Mouse (Mus musculus): Measurements from ENCODE around the gene Cyp2j6. TPM values are rescaled to one million over a fixed set of nuclear protein-coding genes. Genes with fewer than 3 reads are reported as not detected.

Cyp2j6 gene
- polyA plus RNA-seq, 1 experiment from 2014 or later: 4.4 TPM

DNA sequence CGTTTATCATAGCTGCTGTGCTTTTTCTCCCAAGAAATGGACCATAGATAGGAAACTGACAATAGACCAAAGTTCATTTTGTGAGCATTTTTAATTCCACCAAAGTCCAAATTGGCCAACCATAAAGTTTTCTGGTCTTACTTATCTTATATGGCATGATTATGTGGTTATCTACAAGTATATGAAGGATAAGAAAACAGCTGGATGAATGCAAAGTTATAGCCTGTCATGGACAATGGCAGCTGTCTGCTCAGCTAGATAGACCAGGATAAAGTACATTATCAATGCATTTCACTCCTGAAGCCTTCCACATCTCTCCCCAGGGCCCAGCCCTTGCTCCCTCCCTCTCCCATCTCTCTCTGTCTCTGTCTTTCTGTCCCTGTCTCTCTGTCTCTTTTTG lies 7.0 kb upstream of the Cyp2j6 start:
- ATAC-seq (ENCODE audit: low read depth): no peak
- Histone ChIP-seq H3K4me2 (ENCODE audit: low read depth, low read length) (no peak overlapping the region), H3K4me1 (ENCODE audit: control insufficient read depth, insufficient read depth, low read length) (no peaks in the 10 kb centered on the region), H3K9ac (replicated peaks; ENCODE audit: low read depth, low read length) (no peak overlapping the region), H3K36me3 (ENCODE audit: control insufficient read depth, insufficient read depth, low read length) (no peaks in the 10 kb centered on the region), H3K9me3 (ENCODE audit: control insufficient read depth, low read length) (no peaks in the 10 kb centered on the region), H3K27me3 (ENCODE audit: control insufficient read depth, insufficient read depth, low read length) (no peaks in the 10 kb centered on the region), H3K27ac (ENCODE audit: low read depth, low read length) (no peak overlapping the region), H3K4me3 (ENCODE audit: low read depth, low read length) (no peak overlapping the region)
- 90% methylated on average over 1 of the region's 1 CpGs for WGBS

DNA sequence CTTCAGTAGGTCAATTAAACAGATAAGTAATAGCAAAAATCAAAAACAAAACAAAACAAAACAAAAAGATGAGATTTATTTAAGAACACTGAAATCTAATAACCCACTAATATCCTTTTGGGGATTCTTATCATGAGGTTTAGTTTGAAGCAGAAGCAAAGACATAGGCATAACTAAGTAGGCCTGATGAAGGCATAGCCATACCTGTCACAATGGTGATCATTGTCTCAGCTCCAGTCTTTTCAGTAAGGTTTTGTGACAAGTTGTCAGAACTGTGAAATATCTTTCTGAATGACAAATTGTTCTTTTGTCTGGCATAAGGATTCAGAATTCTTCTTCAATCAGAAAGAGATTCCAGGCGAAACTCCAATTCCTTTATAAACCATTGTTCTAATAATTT lies 6.3 kb upstream of the Cyp2j6 start:
- Histone ChIP-seq H3K27ac (ENCODE audit: low read depth, low read length) (no peak overlapping the region), H3K27me3 (ENCODE audit: control insufficient read depth, insufficient read depth, low read length) (no peaks in the 10 kb centered on the region), H3K9me3 (ENCODE audit: control insufficient read depth, low read length) (no peaks in the 10 kb centered on the region), H3K4me2 (ENCODE audit: low read depth, low read length) (no peak overlapping the region), H3K9ac (replicated peaks; ENCODE audit: low read depth, low read length) (no peak overlapping the region), H3K36me3 (ENCODE audit: control insufficient read depth, insufficient read depth, low read length) (no peaks in the 10 kb centered on the region), H3K4me3 (ENCODE audit: low read depth, low read length) (no peak overlapping the region), H3K4me1 (ENCODE audit: control insufficient read depth, insufficient read depth, low read length) (no peaks in the 10 kb centered on the region)
- ATAC-seq (ENCODE audit: low read depth): no peak
- 77% methylated on average over 1 of the region's 1 CpGs for WGBS

- no peaks in the 10 kb centered on the region for H3K27me3 ChIP-seq (ENCODE audit: control insufficient read depth, insufficient read depth, low read length)
- H3K9me3 ChIP-seq (ENCODE audit: control insufficient read depth, low read length): no peaks in the 10 kb centered on the region
- 87% methylated on average over 3 of the region's 3 CpGs for WGBS
- H3K9ac ChIP-seq (replicated peaks; ENCODE audit: low read depth, low read length): no peak overlapping the region
- no peak overlapping the region for H3K4me2 ChIP-seq (ENCODE audit: low read depth, low read length)
- ATAC-seq (ENCODE audit: low read depth): no peak
- no peaks in the 10 kb centered on the region for H3K4me1 ChIP-seq (ENCODE audit: control insufficient read depth, insufficient read depth, low read length)
- no peak overlapping the region for H3K4me3 ChIP-seq (ENCODE audit: low read depth, low read length)
- no peak overlapping the region for H3K27ac ChIP-seq (ENCODE audit: low read depth, low read length)
- no peaks in the 10 kb centered on the region for H3K36me3 ChIP-seq (ENCODE audit: control insufficient read depth, insufficient read depth, low read length)
These were observed 1.8 kb downstream of the Cyp2j6 start for GRCm38 (mm10) chr4:96551619-96552018.

DNA sequence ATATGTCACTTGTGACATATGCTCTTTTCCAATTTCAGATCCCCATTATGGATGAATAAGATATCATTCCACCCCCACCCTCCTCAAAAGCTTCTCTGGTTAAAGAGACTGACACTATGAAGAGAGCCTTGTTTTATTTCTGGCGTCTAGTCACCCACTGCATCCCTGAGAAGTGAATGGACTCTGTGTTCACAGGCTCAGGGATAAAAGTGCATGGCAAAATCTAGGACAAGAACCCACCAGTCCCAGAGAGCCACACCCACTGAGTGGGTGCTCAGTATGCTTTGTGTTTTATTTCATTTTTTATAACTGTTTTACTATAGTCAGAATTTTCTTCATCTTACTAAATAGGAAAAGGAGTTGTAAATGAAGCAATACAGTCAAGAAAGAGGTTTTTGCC lies 7.5 kb downstream of the Cyp2j6 start:
- Histone ChIP-seq H3K36me3 (ENCODE audit: control insufficient read depth, insufficient read depth, low read length) (no peaks in the 10 kb centered on the region), H3K4me1 (ENCODE audit: control insufficient read depth, insufficient read depth, low read length) (no peaks in the 10 kb centered on the region), H3K9ac (replicated peaks; ENCODE audit: low read depth, low read length) (no peak overlapping the region), H3K4me2 (ENCODE audit: low read depth, low read length) (no peak overlapping the region), H3K4me3 (ENCODE audit: low read depth, low read length) (no peak overlapping the region), H3K27me3 (ENCODE audit: control insufficient read depth, insufficient read depth, low read length) (no peaks in the 10 kb centered on the region), H3K27ac (ENCODE audit: low read depth, low read length) (no peak overlapping the region), H3K9me3 (ENCODE audit: control insufficient read depth, low read length) (no peaks in the 10 kb centered on the region)
- ATAC-seq (ENCODE audit: low read depth): no peak
- WGBS: 50% methylated on average over 1 of the region's 1 CpGs

DNA sequence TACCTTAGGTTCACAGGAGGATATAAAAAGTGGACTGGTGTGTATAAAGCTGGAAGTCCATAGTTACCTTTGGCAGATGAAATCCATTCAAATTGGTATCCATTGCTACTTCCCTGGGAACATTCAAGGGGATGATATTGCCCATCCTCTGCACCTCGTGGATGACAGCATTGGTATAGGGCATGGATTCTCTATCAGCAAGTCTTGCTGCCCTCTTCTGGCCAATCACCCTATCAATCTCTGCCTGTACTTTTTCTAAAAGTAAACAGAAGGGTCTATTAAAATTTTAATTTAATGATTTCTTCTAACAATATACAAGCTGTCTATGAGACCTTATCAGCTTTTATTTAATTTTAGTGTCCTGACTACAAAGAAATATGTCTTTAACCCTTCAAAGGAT lies 27.7 kb downstream of the Cyp2j6 start:
- ATAC-seq (ENCODE audit: low read depth): no peak; the same call in 1 of the 2 replicates
- no peak overlapping the region for H3K4me3 ChIP-seq (ENCODE audit: low read depth, low read length)
- 30% methylated on average over 1 of the region's 1 CpGs for WGBS
- no peaks in the 10 kb centered on the region for H3K4me1 ChIP-seq (ENCODE audit: control insufficient read depth, insufficient read depth, low read length)
- H3K36me3 ChIP-seq (ENCODE audit: control insufficient read depth, insufficient read depth, low read length): no peaks in the 10 kb centered on the region
- H3K27me3 ChIP-seq (ENCODE audit: control insufficient read depth, insufficient read depth, low read length): no peaks in the 10 kb centered on the region
- H3K9me3 ChIP-seq (ENCODE audit: control insufficient read depth, low read length): no peaks in the 10 kb centered on the region
- H3K4me2 ChIP-seq (ENCODE audit: low read depth, low read length): no peak overlapping the region
- H3K9ac ChIP-seq (replicated peaks; ENCODE audit: low read depth, low read length): no peak overlapping the region
- no peak overlapping the region for H3K27ac ChIP-seq (ENCODE audit: low read depth, low read length)

GRCm38 (mm10) chr4:96522256-96522655 lies 31.2 kb downstream of the Cyp2j6 start:
- Histone ChIP-seq H3K27me3 (ENCODE audit: control insufficient read depth, insufficient read depth, low read length) (no peaks in the 10 kb centered on the region), H3K9me3 (ENCODE audit: control insufficient read depth, low read length) (no peaks in the 10 kb centered on the region), H3K27ac (ENCODE audit: low read depth, low read length) (no peak overlapping the region), H3K4me1 (ENCODE audit: control insufficient read depth, insufficient read depth, low read length) (no peaks in the 10 kb centered on the region), H3K9ac (replicated peaks; ENCODE audit: low read depth, low read length) (no peak overlapping the region), H3K4me3 (ENCODE audit: low read depth, low read length) (no peak overlapping the region), H3K4me2 (ENCODE audit: low read depth, low read length) (no peak overlapping the region), H3K36me3 (ENCODE audit: control insufficient read depth, insufficient read depth, low read length) (no peaks in the 10 kb centered on the region)
- 81% methylated on average over 2 of the region's 2 CpGs for WGBS
- no peak for ATAC-seq (ENCODE audit: low read depth)

DNA sequence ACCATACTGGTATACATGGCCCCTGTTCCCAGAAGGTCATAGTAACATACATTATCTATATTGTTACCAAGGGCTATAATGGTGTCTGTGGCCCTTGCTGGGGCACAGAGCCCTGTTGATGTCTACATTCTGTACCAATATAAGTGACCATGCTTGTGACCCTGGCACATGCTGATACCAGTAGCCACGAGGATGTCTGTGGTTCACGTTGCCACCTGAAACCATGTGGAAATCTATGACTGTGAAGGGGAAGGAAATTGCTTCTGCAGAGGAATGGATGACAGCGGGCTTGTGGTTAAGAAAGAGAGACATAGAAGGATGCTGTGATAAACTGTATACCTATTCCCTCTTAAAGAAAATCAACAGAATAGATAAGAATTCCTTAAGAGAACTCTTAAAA lies 43.4 kb downstream of the Cyp2j6 start:
- H3K27me3 ChIP-seq (ENCODE audit: control insufficient read depth, insufficient read depth, low read length): no peaks in the 10 kb centered on the region
- no peak overlapping the region for H3K4me3 ChIP-seq (ENCODE audit: low read depth, low read length)
- no peak overlapping the region for H3K4me2 ChIP-seq (ENCODE audit: low read depth, low read length)
- no peaks in the 10 kb centered on the region for H3K4me1 ChIP-seq (ENCODE audit: control insufficient read depth, insufficient read depth, low read length)
- ATAC-seq (ENCODE audit: low read depth): no peak
- no peaks in the 10 kb centered on the region for H3K9me3 ChIP-seq (ENCODE audit: control insufficient read depth, low read length)
- 87% methylated on average over 3 of the region's 3 CpGs for WGBS
- H3K27ac ChIP-seq (ENCODE audit: low read depth, low read length): no peak overlapping the region
- no peaks in the 10 kb centered on the region for H3K36me3 ChIP-seq (ENCODE audit: control insufficient read depth, insufficient read depth, low read length)
- H3K9ac ChIP-seq (replicated peaks; ENCODE audit: low read depth, low read length): no peak overlapping the region

DNA sequence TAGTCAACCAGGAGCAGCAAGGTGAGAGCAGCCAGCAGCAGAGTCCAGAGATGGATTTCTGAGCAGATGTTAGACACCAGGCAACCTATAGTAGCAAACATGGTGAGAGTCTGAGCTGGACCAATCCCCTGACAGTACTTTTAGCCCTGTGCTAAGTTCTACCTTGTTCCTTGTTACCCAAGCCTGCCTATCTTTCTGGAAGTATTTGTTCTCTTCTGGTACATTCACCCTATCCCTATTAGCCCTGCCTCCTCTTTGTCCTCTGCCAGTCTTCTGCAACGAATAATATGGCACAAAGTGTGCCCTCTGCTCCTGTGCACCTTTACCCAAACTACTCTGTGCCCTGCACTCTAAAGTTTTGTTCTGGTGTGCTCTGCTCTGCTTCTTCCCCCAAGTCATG lies 46.2 kb downstream of the Cyp2j6 start, which contains the start of gene Cyp2j8:
Cyp2j8 (minus strand) TSS at position 101 of the 400 bp plus-strand sequence.
- no peaks in the 10 kb centered on the region for H3K36me3 ChIP-seq (ENCODE audit: control insufficient read depth, insufficient read depth, low read length)
- no peak within 1 kb of the TSS for H3K9ac ChIP-seq (replicated peaks; ENCODE audit: low read depth, low read length)
- H3K4me1 ChIP-seq (ENCODE audit: control insufficient read depth, insufficient read depth, low read length): no peaks in the 10 kb centered on the region
- 94% methylated on average over 1 of the region's 1 CpGs for WGBS
- no peak within 1 kb of the TSS for H3K4me2 ChIP-seq (ENCODE audit: low read depth, low read length)
- H3K4me3 ChIP-seq (ENCODE audit: low read depth, low read length): no peak within 1 kb of the TSS
- no peaks in the 10 kb centered on the region for H3K27me3 ChIP-seq (ENCODE audit: control insufficient read depth, insufficient read depth, low read length)
- H3K9me3 ChIP-seq (ENCODE audit: control insufficient read depth, low read length): no peaks in the 10 kb centered on the region
- no peak within 1 kb of the TSS for H3K27ac ChIP-seq (ENCODE audit: low read depth, low read length)
- no peak for ATAC-seq (ENCODE audit: low read depth)
